Mouse (Mus musculus): ENCODE data around the gene Efna5.
A peak's percentile ranks its signal among the peaks of the same experiment; 100 is the strongest.

The Efna5 gene

GRCm38 (mm10) chr17:62881176-62881790 lies at the start of gene Efna5:
Efna5 (minus strand) TSS chr17:62881317.
- peak; percentile 69 for DNase-seq

- no peak for DNase-seq
Observed at GRCm38 (mm10) chr17:62915304-62915703, 34.2 kb upstream of the Efna5 start.

- DNase-seq: no peak
Observed at GRCm38 (mm10) chr17:62905692-62906445, 24.8 kb upstream of the Efna5 start.

GRCm38 (mm10) chr17:62899066-62899465 lies 17.9 kb upstream of the Efna5 start:
- DNase-seq: no peak

GRCm38 (mm10) chr17:62889991-62890390 lies 8.9 kb upstream of the Efna5 start:
- no peak for DNase-seq

GRCm38 (mm10) chr17:62884129-62884506 lies 3.0 kb upstream of the Efna5 start:
- DNase-seq: peak; percentile 87

- no peak for DNase-seq
Observed at GRCm38 (mm10) chr17:62883476-62884128, 2.5 kb upstream of the Efna5 start.

GRCm38 (mm10) chr17:62882726-62883475 lies 1.8 kb upstream of the Efna5 start:
- peak; percentile 98 for DNase-seq

- peak; percentile 81 for DNase-seq
Observed at GRCm38 (mm10) chr17:62881791-62882725, 941 bp upstream of the Efna5 start.

GRCm38 (mm10) chr17:62880311-62881175 lies 574 bp downstream of the Efna5 start:
- DNase-seq: peak; percentile 79

- DNase-seq: peak; percentile 76
Observed at GRCm38 (mm10) chr17:62879526-62880310, 1.4 kb downstream of the Efna5 start.

- DNase-seq: peak; percentile 48
Observed at GRCm38 (mm10) chr17:62875727-62876126, 5.4 kb downstream of the Efna5 start.

- peak; percentile 59 for DNase-seq
Observed at GRCm38 (mm10) chr17:62871928-62872327, 9.2 kb downstream of the Efna5 start.

- DNase-seq: peak; percentile 87
Observed at GRCm38 (mm10) chr17:62871191-62871590, 9.9 kb downstream of the Efna5 start.

- peak; percentile 76 for DNase-seq
Observed at GRCm38 (mm10) chr17:62870446-62870845, 10.7 kb downstream of the Efna5 start.

- DNase-seq: no peak
Observed at GRCm38 (mm10) chr17:62864966-62865365, 16.2 kb downstream of the Efna5 start.

GRCm38 (mm10) chr17:62863004-62863403 lies 18.1 kb downstream of the Efna5 start:
- no peak for DNase-seq

- DNase-seq: peak; percentile 82
Observed at GRCm38 (mm10) chr17:62862298-62862999, 18.7 kb downstream of the Efna5 start.

GRCm38 (mm10) chr17:62857275-62857674 lies 23.8 kb downstream of the Efna5 start:
- DNase-seq: no peak
